Mouse (Mus musculus): ENCODE results near the gene Gm20388. TPM values are rescaled to one million over a fixed set of nuclear protein-coding genes. Genes with fewer than 3 reads are reported as not detected.
A peak's percentile ranks its signal among the peaks of the same experiment; 100 is the strongest.

Gm20388 gene
- polyA plus RNA-seq, 1 experiment from 2014 or later, result 2.5 TPM

- peaks cover 92% of the 10 kb centered on the region for H3K4me1 ChIP-seq
- peaks cover 6% of the 10 kb centered on the region; the same call in 1 of the 2 replicates for H3K36me3 ChIP-seq
- H3K27me3 ChIP-seq (ENCODE audit: low read depth, poor library complexity, severe bottlenecking), result no peaks in the 10 kb centered on the region
- H3K27ac ChIP-seq, result peak overlapping the region; percentile 50
- H3K9me3 ChIP-seq (replicated peaks), result no peaks in the 10 kb centered on the region
- H3K4me3 ChIP-seq, result no peak overlapping the region
- no peak for DNase-seq (ENCODE audit: low spot score)
- 88% methylated on average over 6 of the region's 6 CpGs for WGBS
Observed at GRCm38 (mm10) chr8:120255406-120255987, 344.9 kb downstream of the Gm20388 start.

DNA sequence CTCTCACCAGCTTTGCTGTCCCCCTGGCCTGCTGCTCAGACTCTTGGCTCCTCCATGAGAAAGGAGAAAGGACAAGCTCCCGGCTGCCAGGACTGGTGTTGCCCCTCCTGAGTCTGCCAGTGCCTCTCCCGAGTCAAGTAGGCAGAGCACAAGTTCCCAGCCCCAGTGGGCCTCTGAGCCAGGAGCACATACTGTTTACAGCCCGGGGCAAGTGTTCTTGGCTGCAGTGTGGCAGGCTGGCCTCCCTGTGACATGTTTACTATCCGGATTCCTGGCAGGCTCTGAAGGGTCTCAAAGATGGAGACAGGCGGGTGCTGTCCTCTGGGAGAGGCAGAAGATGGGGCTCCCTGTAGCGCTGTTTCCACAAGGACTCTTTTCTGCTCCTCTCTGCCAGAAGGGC, 346.3 kb downstream of the Gm20388 start:
- peaks cover 92% of the 10 kb centered on the region for H3K4me1 ChIP-seq
- WGBS, result 36% methylated on average over 6 of the region's 6 CpGs

DNA sequence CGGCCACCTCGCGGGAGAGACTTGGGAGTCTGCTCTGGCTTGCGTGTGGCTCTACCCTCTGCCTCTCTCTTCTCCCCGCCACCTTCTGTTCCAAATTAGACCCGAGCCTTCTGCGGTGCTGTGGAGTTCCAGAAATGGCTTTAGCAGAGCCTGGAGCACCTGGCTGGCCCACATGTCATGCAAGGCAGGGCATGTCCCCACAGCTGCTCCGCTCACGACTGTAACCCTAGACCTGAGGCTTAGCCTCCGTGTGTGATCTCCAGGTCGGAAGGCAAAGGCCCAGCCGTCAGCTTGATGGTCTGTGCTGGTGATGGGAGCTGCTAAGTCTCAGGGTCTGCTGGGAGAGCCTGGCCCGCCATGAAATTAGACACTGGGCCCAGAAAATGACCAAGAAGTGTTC, 348.6 kb downstream of the Gm20388 start:
- Histone ChIP-seq H3K27ac (peak overlapping the region; percentile 84), H3K9me3 (replicated peaks) (no peaks in the 10 kb centered on the region), H3K4me3 (no peak overlapping the region), H3K4me1 (peaks cover 98% of the 10 kb centered on the region), H3K36me3 (peaks cover 6% of the 10 kb centered on the region; the same call in 1 of the 2 replicates), H3K27me3 (ENCODE audit: low read depth, poor library complexity, severe bottlenecking) (no peaks in the 10 kb centered on the region)
- DNase-seq (ENCODE audit: low spot score), result peak; percentile 77
- 56% methylated on average over 13 of the region's 13 CpGs for WGBS

More for the DNA sequence above, 346.3 kb downstream of the Gm20388 start:
- peak overlapping the region; percentile 50 for H3K27ac ChIP-seq
- no peaks in the 10 kb centered on the region for H3K27me3 ChIP-seq (ENCODE audit: low read depth, poor library complexity, severe bottlenecking)
- H3K9me3 ChIP-seq (replicated peaks), result no peaks in the 10 kb centered on the region
- H3K4me3 ChIP-seq, result no peak overlapping the region
- H3K36me3 ChIP-seq, result peaks cover 6% of the 10 kb centered on the region; the same call in 1 of the 2 replicates
- DNase-seq (ENCODE audit: low spot score), result no peak

DNA sequence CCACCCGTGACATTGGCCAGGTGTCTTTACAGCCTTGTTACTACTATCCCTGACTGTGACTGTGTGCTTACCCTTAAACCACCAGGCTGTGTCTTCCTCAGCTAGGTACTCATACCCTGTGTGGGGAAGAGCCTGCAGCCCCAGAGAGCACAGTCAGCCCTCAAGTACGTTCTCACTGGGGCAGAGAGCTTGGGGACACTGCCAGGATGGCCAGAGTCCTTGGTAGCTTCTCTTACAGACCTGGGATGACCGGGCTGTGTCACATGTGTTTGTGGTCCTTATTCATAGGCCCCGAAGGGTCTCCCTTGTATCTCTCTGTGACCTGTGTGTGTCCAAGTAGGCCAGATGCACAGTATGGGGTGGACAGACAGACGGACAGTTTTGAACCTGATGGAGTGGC, 350.0 kb downstream of the Gm20388 start:
- WGBS, result 85% methylated on average over 5 of the region's 5 CpGs
- Histone ChIP-seq H3K9me3 (replicated peaks) (no peaks in the 10 kb centered on the region), H3K27ac (peak overlapping the region; percentile 84), H3K36me3 (0 out of 2 replicates have a peak, but pooled peaks cover 2% of the 10 kb centered on the region), H3K4me3 (0 out of 2 replicates have a peak overlapping the region, but pooled peaks have one; percentile 9), H3K27me3 (ENCODE audit: low read depth, poor library complexity, severe bottlenecking) (no peaks in the 10 kb centered on the region), H3K4me1 (peaks cover 99% of the 10 kb centered on the region)
- no peak for DNase-seq (ENCODE audit: low spot score)

DNA sequence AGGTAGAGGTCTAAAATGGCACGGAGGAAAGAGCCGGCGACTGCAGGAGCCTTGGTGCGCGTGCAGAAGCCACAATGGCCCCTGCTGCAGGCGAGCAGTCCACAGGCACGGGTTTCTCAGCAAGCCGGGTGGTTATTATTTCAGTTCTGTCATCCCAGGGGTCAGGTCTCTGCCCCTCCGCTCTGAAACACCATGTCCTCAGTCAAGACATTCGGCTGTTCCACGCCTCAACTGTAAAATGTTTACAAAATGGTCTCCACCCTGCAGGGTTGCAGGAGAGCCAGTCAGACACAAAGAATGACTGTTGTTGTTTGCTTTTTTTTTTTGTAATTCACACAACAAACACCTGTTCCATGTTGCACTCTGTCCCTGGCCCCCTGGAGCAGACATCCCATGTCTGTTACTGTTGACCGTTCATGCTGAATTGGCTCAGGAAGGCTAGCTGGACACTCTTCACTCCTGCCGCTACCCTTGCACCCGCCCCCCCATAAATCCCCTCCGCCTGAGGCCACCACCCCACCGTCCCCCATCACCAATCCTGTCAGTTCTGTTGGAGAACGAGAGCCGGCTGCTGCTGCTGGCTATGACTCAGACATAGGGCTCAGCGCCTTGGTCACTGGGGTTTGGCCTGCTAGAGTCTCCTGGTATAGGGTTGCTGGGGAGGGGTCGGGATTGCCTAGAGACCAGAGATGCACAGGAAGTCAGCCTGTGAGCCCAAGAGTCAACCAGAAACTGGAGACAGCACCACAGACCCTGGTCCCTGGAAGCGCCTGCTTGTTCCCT, 350.9 kb downstream of the Gm20388 start:
- Histone ChIP-seq H3K36me3 (0 out of 2 replicates have a peak, but pooled peaks cover 2% of the 10 kb centered on the region), H3K4me3 (peak overlapping the region; percentile 18; the same call in 1 of the 2 replicates), H3K27me3 (ENCODE audit: low read depth, poor library complexity, severe bottlenecking) (no peaks in the 10 kb centered on the region), H3K9me3 (replicated peaks) (no peaks in the 10 kb centered on the region), H3K27ac (peak overlapping the region; percentile 84), H3K4me1 (peaks cover 99% of the 10 kb centered on the region)
- 39% methylated on average over 21 of the region's 21 CpGs for WGBS
- DNase-seq (ENCODE audit: low spot score), result no peak

- H3K27ac ChIP-seq, result peak overlapping the region; percentile 95
- peaks cover 100% of the 10 kb centered on the region for H3K4me1 ChIP-seq
Observed at GRCm38 (mm10) chr8:120263879-120264278, 353.2 kb downstream of the Gm20388 start.

GRCm38 (mm10) chr8:120264388-120264943, 353.8 kb downstream of the Gm20388 start:
- Histone ChIP-seq H3K4me3 (peak overlapping the region; percentile 32), H3K27ac (peak overlapping the region; percentile 95), H3K36me3 (no peaks in the 10 kb centered on the region), H3K27me3 (ENCODE audit: low read depth, poor library complexity, severe bottlenecking) (no peaks in the 10 kb centered on the region), H3K4me1 (peaks cover 100% of the 10 kb centered on the region), H3K9me3 (replicated peaks) (no peaks in the 10 kb centered on the region)
- WGBS, result 25% methylated on average over 13 of the region's 13 CpGs
- DNase-seq (ENCODE audit: low spot score), result no peak

More at GRCm38 (mm10) chr8:120263879-120264278, 353.2 kb downstream of the Gm20388 start:
- no peaks in the 10 kb centered on the region for H3K36me3 ChIP-seq
- DNase-seq (ENCODE audit: low spot score), result no peak
- H3K4me3 ChIP-seq, result no peak overlapping the region
- H3K9me3 ChIP-seq (replicated peaks), result no peaks in the 10 kb centered on the region
- no peaks in the 10 kb centered on the region for H3K27me3 ChIP-seq (ENCODE audit: low read depth, poor library complexity, severe bottlenecking)
- WGBS, result 85% methylated on average over 5 of the region's 5 CpGs

DNA sequence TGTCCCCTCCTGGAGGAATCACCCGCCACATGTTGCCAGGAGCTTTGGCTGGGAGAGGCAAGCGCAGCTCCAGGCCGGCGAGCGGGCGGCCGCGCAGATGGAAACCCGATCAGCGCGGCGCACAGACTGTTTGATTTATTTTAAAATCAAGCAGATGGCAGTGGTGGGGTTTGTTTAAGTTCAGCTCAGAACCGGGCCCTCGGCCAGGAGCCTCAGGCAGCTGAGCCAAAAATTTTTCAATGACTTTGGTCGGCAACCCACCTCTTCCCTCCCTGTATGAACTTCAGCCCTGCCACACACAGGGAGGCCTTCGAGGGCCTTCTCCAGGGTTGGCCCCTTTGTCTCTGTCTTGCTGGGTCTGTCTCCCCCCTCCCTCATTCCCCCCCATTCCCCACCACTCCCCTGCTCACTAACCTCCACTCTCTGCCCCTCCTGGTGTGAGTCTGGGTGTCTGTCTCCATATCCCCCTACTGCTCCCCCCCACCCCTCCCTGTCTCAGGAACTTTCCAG, 354.4 kb downstream of the Gm20388 start:
- Histone ChIP-seq H3K4me3 (peak overlapping the region; percentile 32), H3K27ac (peak overlapping the region; percentile 95), H3K27me3 (ENCODE audit: low read depth, poor library complexity, severe bottlenecking) (no peaks in the 10 kb centered on the region), H3K9me3 (replicated peaks) (no peaks in the 10 kb centered on the region), H3K4me1 (peaks cover 100% of the 10 kb centered on the region), H3K36me3 (no peaks in the 10 kb centered on the region)
- DNase-seq (ENCODE audit: low spot score), result peak; percentile 86
- under 1% methylated on average over 16 of the region's 16 CpGs for WGBS

DNA sequence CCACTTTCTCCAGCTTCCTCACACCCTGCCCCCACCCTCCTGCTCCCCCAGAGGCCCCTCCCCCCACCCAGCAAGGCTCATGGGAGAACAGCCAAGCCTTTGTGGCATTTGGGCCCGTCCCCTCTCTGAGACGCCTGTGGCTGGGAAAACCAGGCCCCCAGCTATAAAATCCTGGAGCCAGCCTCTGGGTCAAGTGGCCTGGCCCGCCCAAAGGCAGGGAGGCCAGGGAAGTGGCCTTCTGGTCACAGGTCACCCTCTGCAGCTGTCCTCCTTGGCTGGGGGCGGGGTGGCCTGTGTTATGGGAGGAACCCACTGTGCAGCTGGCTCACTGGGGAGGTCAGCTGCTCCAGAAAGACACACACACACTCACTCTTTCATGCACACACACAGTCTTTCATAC, 354.8 kb downstream of the Gm20388 start:
- peak overlapping the region; percentile 95 for H3K27ac ChIP-seq
- H3K4me1 ChIP-seq, result peaks cover 100% of the 10 kb centered on the region
- DNase-seq (ENCODE audit: low spot score), result peak; percentile 83
- no peaks in the 10 kb centered on the region for H3K9me3 ChIP-seq (replicated peaks)
- 0% methylated on average over 4 of the region's 4 CpGs for WGBS
- peak overlapping the region; percentile 32 for H3K4me3 ChIP-seq
- no peaks in the 10 kb centered on the region for H3K27me3 ChIP-seq (ENCODE audit: low read depth, poor library complexity, severe bottlenecking)
- H3K36me3 ChIP-seq, result no peaks in the 10 kb centered on the region

GRCm38 (mm10) chr8:120268541-120268980, 357.9 kb downstream of the Gm20388 start:
- H3K4me1 ChIP-seq, result peaks cover 95% of the 10 kb centered on the region
- DNase-seq (ENCODE audit: low spot score), result no peak

DNA sequence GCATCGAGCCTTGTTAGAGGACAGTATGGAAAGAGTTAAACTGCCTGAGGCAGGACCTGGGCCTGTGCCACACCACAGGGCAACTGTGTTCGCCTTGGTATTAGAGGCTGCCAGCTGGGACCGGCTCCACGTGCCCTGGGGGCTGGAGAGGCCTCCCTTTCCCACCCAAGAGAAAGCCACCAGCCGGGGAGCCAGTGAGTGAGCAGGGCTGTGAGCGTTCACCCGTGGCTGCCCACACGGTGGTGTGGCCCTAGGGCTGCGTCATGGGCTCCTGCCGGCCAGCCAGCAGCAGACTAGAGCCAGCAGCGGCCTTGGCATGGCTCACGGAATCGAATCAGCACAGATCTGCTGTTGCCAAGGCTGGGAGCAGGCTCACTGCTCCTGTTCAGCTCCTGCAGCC, 359.8 kb downstream of the Gm20388 start:
- DNase-seq (ENCODE audit: low spot score), result no peak
- H3K9me3 ChIP-seq (replicated peaks), result no peaks in the 10 kb centered on the region
- H3K27ac ChIP-seq, result peak overlapping the region; percentile 74
- 87% methylated on average over 13 of the region's 13 CpGs for WGBS
- H3K27me3 ChIP-seq (ENCODE audit: low read depth, poor library complexity, severe bottlenecking), result no peaks in the 10 kb centered on the region
- H3K4me3 ChIP-seq, result no peak overlapping the region
- peaks cover 95% of the 10 kb centered on the region for H3K4me1 ChIP-seq
- no peaks in the 10 kb centered on the region for H3K36me3 ChIP-seq

More at GRCm38 (mm10) chr8:120268541-120268980, 357.9 kb downstream of the Gm20388 start:
- no peaks in the 10 kb centered on the region for H3K9me3 ChIP-seq (replicated peaks)
- H3K36me3 ChIP-seq, result no peaks in the 10 kb centered on the region
- 83% methylated on average over 19 of the region's 19 CpGs for WGBS
- peak overlapping the region; percentile 95 for H3K27ac ChIP-seq
- no peaks in the 10 kb centered on the region for H3K27me3 ChIP-seq (ENCODE audit: low read depth, poor library complexity, severe bottlenecking)
- H3K4me3 ChIP-seq, result no peak overlapping the region

DNA sequence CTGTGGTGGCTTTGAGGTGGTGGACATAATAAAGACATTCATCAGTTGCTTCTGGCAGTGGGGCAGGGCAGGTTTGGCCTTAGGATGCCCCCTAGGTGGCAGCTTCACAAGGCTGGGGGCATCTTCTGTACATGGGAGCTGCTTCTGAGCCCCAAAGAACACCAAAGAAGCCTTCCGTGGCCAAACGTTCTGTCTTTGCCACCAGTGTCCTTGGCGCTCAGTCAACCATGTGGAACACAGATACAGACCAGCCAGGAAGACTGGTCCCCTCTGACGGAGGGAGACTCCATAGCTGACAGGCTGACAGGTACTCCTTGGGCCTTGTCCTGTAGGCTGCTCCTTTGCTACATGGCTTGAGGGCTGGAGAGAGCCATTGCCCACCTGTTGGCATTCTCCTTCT, 362.8 kb downstream of the Gm20388 start:
- WGBS, result 95% methylated on average over 4 of the region's 4 CpGs
- DNase-seq (ENCODE audit: low spot score), result no peak
- Histone ChIP-seq H3K4me1 (peaks cover 95% of the 10 kb centered on the region), H3K4me3 (no peak overlapping the region), H3K27me3 (ENCODE audit: low read depth, poor library complexity, severe bottlenecking) (no peaks in the 10 kb centered on the region), H3K27ac (peak overlapping the region; percentile 95), H3K9me3 (replicated peaks) (no peaks in the 10 kb centered on the region), H3K36me3 (no peaks in the 10 kb centered on the region)
